Mouse (Mus musculus) embryo, embryonic 11 days (tissue): ENCODE results near the gene Gm17660.
"Not testable (repeated sequence)": the region's sequence is repeated elsewhere in the genome, so short reads cannot be mapped to it uniquely, and the experiment has no call there.

Experiments
- DNase-seq: peaks from one replicate; pipeline ENCODE4 v3.0.0-alpha.2; 2015

Gm17660 gene

GRCm38 (mm10) chr5:104039154-104039932, 38.1 kb downstream of the Gm17660 start:
- DNase-seq, result peak; percentile 52

DNA sequence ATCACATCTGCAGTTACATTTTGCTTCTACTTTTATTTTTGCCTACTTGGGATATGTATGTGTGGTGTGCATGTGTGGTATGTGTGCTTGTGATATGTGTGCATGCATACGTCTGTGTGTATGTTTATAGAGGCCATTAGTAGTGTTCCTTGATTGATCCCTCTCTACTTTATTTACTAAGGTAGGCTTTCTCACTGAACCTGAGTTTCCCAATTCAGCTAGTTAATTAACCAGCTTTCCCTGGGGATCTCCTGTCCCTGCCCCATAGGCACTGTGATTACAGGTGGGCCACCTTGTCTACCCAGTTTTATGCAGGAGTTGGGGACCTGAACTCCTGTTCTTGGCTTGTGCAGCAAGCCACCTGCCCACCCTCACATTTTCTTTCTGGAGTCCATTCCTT, 40.7 kb downstream of the Gm17660 start:
- DNase-seq, result no peak

GRCm38 (mm10) chr5:104035824-104036223, 41.6 kb downstream of the Gm17660 start:
- DNase-seq, result no peak

DNA sequence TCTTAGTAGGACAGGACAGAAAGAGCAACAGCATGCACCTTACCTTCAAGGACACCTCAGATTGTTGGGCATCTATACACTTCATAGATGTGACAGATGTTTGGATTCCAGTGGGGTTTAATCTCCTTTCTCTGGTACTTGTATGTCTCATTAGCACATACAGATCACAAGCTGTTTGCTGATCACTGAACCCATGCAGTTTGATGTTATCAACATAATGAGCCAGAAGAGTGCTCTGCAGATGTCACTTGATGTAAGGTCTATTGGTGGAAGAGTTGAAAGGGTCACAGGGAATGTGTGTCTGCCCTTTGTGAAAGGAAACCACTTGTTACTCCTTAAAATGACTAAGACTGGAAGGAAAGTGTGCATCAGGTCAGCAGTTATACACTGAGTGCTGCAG, 42.3 kb downstream of the Gm17660 start:
- no peak for DNase-seq

- DNase-seq, result no peak
Measured at GRCm38 (mm10) chr5:104032434-104033097, 44.8 kb downstream of the Gm17660 start.

DNA sequence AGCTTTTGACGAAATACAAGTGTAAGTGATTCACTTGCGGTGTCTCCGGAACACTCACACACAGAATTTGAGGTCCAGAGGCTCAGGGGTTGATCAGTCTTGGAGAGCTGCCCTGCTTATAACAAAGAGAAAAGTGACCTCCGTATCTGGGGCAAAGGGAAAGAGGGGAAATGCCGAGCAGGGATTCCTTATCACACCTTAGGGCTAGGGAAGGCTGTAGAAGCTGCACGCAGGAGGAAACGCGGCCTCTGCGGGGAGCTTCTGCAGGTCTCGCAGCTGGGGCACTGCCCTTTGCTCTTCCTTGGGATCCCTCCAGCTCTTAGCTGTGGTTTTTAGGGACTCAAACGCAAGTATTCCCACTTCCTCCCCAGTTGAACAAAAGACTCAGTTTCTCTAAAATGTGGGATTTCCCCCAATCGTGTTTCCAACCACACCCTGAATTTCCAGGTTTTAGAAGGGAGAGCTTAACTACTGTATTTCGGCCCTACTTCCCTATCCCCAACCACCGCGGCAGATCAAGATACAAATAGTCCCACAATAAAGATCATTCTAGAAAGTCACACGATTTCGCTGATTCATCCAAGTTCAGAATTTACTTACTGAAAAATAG, 52.1 kb downstream of the Gm17660 start:
- DNase-seq, result no peak

DNA sequence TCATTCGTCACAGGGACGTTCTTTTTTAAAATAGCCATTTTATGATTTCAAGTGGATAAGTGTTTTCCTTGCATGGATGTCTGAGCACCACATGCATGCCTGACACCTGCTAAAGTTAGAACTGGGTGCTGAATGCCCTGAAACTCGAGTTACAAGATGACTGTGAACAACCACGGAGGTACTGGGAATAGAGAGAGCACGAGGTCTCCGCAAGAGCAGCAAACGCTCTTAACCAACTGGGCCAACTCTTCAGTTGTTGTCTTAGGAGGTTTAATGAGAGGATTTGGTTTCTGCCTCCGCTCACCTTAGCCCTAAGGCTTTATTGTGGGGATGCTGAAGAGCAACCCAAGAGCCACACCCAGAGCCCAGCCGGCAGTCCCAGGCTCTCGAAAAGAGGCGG, 52.6 kb downstream of the Gm17660 start:
- DNase-seq, result no peak

GRCm38 (mm10) chr5:104024193-104024592, 53.2 kb downstream of the Gm17660 start:
- not testable (repeated sequence) for DNase-seq

DNA sequence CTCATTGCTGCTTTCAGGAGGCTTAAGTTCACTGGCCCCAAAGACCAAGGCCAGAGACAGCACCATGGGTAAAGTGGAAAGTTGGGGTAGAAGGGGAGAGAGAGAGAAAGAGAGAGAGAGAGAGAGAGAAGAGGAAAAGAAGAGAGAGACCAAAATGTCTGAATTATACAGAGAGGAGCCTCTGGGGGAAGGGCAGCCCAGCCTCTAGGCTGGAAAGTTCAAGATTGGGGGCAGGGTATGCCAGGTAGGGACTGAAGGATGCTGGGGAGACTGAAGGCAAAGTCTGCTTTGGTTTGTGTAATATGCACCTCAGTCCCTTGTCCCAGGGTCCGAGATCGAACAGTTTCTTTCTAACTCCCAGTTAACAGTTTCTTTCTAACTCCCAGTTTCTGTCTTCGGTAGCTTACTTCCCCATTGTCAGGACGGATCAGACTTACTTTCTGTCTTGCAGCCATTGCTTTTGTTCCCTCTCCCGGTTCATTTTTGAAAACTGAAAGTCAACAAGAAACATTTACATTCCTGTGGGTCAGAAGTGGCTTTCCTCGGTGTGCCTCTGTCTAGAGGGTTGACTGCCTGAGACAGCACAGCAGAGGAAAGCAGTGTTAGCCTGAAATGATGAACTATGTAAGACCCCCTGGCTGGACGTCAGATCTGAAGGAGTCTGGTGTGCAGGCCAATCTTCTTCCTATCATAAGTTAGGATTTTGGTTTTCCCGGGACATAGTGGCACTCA, 54.0 kb downstream of the Gm17660 start:
- DNase-seq, result no peak

DNA sequence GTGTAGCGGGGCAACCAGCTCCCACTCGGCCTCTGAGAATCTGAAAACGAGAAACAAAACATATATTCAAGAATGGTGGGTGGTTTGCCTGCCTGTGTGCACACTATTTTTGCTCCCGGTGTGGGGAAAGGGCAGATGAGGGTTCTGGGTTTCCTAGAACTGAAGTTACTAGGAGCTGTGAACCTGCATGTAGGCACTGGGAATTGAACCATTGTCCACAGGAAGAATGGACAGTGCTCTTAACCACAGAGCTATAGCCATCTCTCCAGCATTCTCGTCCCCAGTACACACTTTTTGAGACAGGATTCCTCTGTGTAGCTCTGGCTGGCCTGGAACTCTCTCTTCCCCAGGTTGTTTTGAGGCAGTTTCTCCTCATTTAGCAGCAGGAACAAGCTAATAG, 54.9 kb downstream of the Gm17660 start:
- no peak for DNase-seq

- peak; percentile 90 for DNase-seq
Measured at GRCm38 (mm10) chr5:104021597-104022378, 55.6 kb downstream of the Gm17660 start, which contains the start of gene Hsd17b11. Gene Hsd17b11 (minus strand): TSS chr5:104021919.
